Mouse (Mus musculus) c-Kit-positive CD71-positive TER-119-positive erythroid progenitor cells, embryonic 14.5 days (primary cell): Measurements from ENCODE around the gene 0610030E20Rik.

ENCODE experiments used
- DNase-seq: peaks from one replicate; pipeline ENCODE4 v3.0.0-alpha.2; 2013; ENCODE audit warnings: low spot score

0610030E20Rik gene

DNA sequence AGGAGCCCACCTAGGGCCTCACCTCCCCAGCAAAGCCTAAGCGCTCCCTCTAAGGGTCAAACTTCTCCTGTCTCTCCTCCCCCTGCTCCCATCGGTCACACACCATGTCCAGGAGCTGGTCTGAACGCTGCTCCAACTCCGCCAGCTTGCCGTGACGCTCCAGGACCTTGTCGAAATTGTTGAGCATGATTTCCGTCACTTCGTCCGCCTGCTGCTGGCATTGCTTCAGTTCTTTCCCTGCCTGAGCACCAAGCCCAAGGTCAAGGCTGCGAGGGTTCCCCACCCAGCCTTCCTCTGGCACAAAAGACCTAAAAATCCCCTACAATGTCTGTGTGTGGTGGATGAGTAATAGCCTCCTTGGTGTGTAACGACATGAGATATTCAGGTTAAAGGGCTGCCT, 23.0 kb downstream of the 0610030E20Rik start:
- no peak for DNase-seq

DNA sequence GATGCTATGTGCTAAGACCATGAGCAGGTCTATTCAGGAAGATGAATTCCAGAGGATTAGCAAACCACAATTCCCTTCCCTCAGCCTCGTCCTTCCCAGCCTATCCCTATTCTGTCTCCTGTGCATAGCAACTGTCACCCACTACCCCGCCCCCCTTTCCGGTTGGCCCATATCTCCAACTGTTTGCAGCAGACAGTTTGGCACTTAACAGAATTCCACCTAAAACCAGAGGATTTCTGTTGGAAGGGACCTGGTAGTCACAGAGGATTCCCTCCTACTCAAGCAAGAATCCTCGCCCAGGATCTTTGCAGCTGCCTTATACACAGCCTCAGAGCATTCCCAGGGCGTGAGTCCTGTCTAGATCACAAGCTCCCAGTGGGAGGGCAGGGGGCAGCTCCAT, 24.0 kb downstream of the 0610030E20Rik start:
- no peak for DNase-seq

DNA sequence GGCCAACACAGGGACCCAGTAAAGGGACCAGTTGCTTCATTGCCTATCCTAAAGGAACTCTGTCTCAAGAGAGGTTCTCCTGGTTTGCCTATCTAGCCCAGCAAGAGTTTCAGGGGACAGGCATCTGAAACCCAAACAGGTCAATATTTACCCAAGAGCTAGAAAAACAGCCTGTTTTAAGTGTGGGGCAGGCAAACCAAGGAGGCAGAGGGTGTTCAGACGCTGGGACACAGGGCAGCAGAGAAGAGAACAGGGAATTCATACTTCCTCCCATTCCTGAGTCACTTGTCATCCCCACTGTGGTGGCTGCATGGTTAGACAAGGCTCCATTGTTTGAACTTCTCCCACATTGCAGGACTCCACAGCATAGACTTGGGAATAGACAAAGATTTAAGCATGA, 24.5 kb downstream of the 0610030E20Rik start:
- no peak for DNase-seq

DNA sequence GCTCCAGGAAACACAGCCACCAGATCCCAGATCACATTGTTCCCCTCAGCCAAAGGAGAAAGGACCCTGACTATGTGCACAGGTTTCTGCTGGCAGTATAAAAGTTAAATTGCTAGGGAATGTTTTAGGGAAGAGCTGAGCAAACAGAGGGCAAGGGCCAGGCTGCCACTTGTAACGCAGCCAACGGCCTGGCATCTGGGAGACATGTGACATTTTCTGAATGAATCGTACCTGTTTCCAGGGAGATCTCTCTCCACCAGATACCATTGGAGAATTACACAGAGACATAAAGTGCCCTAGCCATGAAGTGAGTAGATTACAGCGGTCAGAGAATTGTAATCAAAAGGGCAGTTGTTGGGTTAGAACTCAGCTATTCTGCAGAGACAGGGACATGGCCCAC, 26.1 kb downstream of the 0610030E20Rik start:
- no peak for DNase-seq

DNA sequence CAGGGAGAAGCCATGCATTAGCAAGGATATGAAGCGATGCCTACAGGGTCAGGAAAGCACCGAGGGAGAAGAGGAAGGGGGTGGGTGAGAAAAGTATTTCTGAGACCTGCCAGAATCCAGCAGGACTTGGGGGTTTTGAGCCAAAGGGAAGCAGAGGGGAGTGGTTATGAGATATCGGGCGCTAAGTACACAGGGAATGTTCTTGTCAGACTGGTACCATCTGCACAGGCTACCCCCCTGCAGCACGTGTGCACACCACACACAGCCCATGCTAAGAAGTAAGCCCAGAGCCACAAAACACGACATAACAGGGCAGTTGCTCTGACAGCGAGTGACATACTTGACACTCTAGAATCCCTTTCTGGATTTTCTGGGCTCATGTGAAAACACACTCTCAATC, 27.1 kb downstream of the 0610030E20Rik start:
- DNase-seq: no peak

DNA sequence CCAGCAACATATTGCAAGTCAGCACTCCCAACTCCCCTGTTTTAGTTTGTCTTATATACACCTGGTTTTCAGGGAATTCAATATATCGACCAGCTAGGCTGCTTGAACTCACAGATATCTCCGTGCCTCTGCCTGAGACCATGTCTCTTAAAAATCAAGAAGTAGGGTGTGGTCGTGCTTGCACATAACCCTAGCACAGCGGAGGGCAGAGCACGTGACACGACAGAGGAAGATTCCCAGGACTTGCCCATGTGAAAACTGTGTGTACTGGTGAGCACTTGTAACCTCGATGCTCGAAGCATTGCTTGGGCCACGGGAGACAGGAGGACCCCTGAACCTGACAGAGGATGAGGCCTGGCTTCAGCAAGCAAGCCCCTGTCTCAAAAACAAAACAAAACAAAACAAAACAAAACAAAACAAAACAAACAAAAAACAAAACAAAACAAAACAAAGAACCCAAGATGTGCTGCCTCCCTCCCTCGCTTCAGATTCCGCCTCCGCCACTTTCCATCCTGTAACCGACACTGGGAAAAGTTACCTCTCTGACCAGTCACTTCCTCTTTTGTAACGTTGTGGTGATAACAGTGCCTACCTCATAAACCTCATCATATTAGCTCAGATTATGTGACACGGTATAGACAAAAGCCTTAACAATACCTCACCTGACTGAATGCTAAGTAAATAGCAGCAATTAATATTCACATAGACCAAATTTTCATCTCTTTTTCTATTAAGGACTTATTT, 27.9 kb downstream of the 0610030E20Rik start:
- DNase-seq: peak; percentile 55

DNA sequence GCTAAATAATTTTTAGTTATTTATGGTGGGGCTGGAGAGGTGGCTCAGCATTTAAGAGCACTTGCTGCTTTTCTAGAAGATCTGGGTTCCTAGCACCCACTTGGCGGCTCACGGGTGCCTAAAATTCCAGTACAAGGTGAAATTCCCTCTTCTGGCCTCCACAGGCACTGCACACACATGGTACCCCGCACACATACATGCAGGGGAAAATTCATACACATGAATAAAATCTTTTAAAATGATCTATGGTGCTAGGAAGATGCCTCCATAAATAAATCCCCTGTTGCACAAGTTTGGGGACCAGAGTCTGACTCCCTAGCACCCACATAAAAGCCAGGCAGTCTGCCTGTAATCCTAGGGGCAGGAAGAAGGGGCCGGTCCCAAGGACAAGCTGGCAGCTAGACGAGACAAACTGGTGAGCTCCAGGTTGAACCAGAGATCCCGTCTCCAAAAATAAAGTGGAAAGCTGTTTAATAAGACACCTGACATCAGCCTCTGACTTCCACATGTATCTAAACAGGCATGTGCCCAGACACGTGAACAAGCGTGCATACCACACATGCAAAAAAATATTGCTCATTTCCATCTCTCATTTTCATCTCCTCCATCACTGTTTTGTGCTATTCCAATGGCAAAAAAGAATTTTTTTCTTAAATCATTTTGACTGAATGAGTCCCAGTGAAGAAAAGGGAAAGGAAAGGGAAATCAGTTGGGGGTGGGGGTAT, 31.6 kb downstream of the 0610030E20Rik start:
- DNase-seq: no peak

DNA sequence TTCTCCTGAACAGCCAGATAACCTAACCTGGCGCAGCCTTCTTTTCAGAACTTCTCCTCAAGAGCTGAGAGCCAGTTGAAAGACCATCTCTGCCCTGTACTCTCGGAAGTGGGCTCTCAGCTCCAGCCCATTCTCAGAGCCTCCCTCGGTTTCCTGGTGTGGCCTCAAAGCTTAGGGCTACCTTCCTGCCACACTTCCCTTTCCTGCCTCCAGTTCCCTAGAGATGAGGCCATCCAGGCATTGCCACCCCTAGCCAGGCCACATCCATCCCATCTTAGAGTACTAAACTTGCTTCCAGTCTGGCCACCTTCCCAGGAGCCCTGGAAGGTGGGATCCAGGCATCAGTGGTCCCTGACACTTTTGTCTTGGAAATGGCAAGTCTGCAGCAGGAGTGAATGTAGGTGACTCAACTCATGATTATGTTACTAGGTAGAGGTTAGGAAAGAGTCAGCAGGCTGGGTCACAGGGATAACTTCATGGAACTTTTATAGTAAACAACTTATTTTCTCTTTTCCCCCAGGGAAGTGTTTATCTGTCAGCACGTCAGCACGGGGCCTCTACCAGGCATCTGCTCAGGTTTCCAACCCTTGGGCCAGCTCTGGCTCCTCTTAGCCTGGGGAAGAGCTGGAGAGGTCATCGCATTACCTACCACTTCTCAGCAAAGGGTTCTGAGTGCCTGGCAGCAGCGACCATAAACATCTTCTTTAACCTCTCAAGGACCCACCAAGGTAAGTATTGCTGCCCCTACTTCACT, 32.4 kb downstream of the 0610030E20Rik start:
- DNase-seq: no peak

DNA sequence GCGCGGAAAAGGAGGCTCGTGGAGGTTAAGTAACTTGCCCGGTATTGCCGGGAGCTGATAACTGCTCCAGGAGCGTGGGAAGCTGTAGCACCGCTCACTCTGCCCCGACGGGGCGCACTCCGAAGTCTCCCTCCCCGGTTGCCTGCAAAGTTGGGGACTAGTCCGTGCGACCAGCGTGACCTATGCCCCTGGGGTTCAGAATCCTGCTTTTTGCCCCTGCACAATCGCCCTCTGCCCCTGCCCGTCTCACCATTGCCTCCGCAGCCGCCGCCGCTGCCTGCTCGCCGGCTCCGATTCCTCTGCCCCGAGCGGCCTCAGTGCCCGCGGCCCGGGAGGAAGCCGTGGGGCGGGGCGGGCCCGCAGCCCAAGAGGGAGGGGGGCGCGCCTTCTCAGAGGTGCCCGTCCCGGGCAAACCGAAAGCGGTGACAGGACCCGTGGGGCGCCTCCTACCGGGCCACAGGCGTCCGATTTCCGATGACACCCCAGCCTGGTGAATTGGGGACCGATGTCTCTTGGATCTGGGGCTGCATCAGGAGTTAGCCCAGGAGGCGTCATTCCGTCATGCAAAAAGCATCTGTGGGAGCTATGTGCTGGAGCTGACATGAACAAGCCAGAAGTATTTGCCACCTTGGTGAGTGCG, 33.1 kb downstream of the 0610030E20Rik start, which contains the start of gene Vamp5:
TSS of gene Vamp5 (minus strand) at position 338 of the 640 bp plus-strand sequence.
- DNase-seq: peak; percentile 83

DNA sequence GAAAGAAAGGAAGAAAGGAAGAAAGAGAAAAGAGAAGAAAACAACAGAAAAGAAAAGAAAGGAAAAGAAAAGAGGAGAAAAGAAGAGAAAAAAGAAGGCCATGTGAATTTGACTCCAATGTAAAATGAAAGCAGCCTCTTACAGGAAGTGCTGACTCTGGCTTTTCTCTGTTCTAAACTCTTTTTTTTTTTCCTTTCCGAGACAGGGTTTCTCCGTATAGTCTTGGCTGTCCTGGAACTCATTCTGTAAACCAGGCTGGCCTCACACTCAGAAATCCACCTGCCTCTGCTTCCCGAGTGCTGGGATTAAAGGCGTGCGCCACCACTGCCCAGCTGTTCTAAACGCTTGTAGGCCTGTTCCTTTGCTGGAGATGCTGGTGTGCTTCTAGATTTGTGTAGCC, 35.4 kb downstream of the 0610030E20Rik start:
- no peak for DNase-seq

DNA sequence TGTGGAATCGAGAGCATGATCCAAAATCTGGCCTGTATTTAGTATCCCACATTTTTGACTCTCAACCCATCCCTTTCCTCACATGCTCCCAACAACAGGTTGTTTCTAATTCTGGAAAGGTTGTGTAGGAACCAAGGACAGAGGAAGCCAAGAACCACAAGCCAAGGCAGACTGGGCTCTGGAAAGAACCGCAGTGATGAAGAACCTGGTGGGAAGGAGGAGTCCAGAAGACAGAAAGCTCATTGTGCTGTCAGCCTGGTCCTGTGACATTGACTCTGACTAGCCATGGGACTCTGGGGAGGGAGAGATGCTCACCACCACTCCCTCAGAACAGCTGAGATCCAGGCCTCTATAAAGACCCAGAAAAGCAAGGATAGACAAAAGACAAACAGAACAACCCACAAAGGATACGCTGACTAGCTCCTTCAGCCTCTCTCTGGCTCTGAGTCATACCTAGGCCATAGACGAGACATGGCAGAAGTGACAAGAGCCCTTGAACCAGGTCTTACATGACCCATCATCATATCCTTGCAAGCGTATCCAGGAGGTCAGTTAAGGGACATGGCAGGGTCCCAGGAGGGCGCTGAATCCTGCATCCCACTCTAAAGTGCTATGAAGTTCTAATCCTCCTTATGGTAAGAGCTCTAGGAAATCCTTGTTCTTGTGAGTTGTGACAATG, 36.2 kb downstream of the 0610030E20Rik start:
- DNase-seq: no peak

DNA sequence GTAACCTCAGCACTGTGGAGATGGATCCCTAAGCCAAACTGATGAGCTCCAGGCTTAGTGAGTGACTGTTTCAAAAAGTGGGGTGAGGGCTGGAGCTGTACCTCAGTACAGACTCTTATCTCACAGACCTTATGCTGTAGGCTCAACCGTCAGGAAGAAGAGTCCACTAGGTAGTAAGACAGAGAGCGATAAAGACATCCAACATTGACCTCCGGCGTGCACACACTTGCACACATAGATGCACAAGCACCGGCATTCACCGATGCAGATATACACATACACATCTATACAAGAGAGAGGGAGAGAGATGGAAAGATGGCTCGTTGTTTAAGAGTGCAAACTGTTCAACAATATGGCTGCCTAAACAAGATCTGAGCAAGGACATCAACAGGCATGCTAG, 36.8 kb downstream of the 0610030E20Rik start:
- DNase-seq: peak; percentile 71

DNA sequence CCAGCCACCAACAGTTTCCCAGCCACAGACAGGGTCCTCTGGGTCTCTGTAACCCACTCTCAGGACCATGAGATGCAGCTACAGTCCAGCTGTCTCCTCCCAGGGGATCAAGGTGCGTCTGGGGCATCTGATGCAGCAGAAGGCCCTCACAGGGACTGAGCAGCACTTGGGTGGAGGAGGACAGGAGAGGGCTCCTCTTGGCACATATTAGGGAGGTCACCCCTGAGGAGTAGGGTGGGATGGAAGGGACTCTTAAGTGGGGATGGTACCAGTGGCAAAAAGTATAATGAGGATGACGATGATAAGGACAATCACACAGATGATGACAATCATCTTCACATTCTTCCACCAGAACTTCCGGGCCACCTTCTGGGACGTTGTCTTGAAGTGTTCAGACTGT, 38.1 kb downstream of the 0610030E20Rik start:
- DNase-seq: no peak

DNA sequence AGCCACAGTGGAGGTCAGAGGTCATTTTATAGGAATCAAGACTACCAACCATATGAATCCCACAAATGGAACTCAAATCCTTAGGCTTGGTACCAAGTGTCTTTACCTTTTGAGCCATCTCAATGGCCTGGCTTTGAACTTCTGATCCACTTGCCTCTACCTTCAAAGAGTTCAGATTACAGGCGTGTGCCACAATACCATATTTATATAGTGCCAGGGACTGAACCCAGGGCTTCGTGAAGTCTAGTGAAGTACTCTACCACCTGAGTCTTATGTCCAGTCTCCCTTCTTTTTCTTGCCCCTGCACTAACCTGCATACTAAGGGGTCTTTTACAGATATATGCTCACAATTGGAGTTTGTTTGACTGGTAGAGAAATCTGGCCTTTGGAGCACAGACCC, 39.4 kb downstream of the 0610030E20Rik start:
- no peak for DNase-seq

DNA sequence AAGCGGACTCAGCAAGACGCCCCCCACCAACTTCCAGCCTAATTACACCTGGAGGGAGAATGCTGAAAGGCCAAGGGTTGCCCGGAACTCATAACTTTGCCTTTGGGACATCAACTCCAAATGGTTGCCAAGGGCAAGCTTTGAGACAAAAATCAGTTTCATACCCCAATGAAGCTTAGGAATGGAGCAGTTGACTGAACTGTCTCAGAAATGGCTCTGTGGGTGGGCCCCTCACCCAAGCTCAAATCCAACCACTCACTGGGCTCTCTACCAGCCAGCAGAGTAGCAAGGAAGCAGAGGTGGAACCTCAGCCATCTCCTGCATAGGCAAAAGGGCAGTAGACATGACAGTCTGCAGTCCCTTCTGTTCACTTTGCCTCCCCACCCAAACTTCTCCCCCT, 40.7 kb downstream of the 0610030E20Rik start:
- no peak for DNase-seq

DNA sequence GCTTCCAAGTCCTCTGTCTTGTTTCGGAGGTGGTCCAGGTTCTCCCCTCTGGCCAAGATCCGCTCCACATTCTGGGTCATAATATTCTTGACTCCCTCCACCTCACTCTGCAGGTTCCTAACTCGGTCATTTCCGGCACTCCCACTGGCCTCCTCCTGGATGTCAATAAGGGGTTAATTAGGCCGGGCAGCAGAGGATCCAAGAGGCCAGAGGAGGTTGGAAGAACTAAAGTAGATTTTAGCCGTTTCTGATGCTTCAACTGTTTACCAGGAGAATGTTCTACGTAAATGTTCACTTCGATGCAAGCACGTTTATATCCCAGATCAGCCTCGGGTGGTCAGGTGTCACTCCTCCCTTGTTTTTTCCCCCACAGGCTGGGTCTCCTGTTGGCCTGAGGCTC, 41.1 kb downstream of the 0610030E20Rik start:
- no peak for DNase-seq

DNA sequence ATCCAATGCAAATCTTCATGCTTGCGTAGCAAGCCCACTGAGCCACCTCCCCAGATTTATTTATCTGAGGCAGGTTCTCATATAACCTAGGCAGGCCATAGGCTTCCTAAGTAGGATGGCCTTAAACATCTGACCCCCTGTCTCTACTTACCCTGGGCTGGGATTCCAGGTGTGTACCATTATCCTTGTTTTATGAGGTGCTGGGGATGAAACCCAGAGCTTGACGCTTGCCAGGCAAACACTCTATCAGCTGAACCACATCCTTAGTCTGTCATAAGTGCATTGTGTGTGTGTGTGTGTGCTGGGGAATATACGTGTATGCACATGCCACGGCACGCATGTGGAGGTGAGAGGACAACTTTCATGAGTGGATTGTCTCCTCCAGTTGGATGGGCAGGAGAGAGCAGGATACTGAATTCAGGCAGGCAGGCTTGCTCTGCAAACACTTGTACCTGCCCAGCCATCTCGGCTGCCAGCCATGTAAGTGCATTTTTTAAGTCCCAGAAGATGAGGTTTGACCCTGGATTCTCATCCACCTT, 41.7 kb downstream of the 0610030E20Rik start:
- DNase-seq: no peak

DNA sequence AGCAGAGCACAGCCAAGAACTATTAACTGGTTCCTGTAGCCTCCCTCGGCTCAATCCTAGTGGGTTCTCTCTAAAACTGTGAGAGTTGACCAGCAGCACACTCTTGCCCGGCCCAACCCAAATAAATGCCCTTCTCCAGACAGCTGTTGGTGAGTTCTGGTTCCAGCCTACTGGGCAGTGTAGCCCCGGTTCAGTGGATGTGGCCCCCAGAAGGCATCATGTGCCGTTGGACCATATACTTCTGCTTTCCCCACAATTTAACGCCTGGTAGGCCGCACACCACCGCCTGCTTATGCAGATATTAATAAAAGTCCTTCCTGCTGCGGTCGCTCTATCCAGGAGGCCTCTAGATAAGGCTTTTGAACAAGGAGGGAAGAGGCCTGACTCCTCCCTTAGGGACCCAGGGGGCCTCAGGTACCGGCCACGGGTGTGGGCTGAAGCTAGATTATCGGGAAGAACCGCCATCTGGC, 42.4 kb downstream of the 0610030E20Rik start:
- peak; percentile 89 for DNase-seq

DNA sequence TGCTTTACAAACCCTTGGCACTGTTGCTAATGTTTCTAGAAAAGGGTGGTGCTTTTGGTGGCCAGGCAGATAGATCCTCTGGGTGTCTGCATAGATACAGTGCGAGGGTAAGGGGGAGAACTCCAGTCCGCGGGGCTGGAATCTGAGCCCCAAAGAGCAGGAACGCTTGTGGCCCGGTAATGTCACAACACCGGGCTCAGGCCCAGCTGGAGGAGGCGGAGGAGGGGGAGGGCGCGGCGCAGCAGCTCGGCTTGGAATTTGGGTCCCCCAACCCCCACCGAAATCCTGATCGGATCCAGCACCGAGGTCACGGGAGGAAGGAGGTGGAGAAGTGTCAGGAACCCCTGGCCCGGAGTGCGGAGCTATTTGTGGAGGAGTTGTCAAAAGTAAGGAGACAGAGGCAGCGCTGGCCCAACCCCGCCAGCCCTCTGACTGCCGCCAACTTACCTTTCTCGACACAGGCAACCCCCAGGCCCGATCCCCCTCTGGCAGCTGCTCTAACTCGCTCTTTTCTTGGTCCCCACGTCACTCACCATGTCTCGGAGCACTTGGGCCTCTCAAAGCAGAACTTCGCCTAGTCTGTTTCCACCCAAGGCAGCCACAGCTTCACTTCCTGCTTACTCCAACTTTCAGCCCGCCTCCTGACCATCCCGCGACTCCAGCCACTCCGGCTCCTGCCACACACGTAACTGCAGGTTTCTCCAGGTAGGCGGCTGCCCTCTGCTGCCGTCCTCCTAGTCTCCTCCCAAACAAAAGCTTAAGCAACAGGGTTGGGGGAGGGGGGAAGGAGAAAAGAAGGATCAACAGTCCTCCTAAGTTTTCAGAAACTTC, 43.0 kb downstream of the 0610030E20Rik start, which contains the start of gene Vamp8:
TSS of gene Vamp8 (minus strand) at position 763 of the 831 bp plus-strand sequence.
- DNase-seq: peak; percentile 68

DNA sequence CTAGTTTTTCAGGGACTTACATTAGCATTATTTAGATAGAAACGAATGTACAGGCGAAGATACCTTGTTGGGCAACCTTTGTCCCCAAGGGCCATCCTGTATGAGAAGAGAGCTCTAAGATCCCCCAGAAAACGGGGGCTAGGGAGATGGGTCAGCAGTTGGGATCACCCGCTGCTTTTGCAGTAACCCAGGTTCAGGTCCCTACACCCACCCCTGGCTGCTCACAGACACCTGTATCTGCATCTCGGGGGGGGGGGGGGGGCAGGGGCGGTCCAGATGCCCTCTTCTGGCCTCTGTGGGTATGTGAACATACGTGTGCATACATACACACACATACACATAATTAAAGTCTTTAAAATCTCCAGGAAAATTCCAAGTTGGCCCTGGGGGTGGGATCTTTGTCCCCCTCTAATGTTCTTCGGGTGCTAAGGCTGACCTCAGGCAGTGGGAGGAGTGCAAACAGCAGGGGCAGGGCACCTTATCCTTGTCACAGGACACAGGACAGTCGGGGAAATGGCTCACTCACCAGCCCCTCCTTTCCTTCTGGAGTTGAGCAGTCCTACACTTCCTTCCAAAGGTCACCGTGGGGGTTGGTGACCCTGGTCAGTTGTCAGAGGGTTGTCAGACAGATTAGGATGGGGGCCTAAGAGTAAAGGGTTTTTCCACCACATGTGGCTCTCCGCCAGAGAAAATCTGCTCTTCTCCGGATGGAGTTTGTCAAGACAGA, 43.8 kb downstream of the 0610030E20Rik start:
- peak; percentile 65 for DNase-seq
